Mouse (Mus musculus): ENCODE measurements around the gene Cdc34b. TPM values are rescaled to one million over a fixed set of nuclear protein-coding genes. Genes with fewer than 3 reads are reported as not detected.
"Not testable (repeated sequence)": the region's sequence is repeated elsewhere in the genome, so short reads cannot be mapped to it uniquely, and the experiment has no call there.

Cdc34b gene
- not detected for polyA plus RNA-seq (2017; shearing (Covaris generic))

DNA sequence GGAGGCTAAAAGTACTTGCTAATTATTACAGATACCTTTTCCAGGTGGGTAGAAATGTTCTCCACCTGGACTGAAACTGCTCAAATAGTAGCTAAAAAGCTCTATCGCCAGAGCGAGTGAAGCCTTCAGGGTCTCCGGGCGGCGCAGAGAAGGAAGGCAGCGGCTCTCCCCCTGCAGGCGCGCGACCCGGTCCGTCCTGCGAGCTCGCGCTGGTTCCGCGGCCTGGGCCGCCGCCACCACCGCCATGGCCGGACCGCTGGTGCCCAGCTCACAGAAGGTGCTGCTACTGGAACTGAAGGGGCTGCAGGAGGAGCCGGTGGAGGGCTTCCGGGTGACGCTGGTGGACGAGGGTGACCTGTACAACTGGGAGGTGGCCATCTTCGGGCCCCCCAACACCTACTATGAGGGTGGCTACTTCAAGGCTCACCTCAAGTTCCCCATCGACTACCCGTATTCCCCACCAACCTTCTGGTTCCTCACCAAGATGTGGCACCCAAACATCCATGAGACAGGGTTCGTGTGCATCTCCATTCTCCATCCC is at the start of gene Cdc34b:
Gene Cdc34b (plus strand): TSS at position 51 of the 541 bp plus-strand sequence.
- ATAC-seq = no peak

DNA sequence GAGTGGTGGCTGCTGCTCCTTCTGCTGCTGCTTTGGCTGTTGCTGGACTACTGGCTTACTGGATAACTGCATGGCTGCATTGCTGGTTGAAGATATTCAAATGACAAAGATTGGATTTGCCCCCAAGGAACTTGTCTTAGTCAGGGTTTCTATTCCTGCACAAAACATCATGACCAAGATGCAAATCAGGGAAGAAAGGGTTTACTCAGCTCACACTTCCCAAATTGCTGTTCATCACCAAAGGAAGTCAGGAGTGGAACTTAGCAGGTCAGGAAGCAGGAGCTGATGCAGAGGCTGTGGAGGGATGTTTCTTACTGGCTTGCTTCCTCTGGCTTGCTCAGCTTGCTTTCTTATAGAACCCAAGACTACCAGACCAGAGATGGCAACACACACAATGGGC is 49.1 kb upstream of the Cdc34b start:
- not testable (repeated sequence) for ATAC-seq

DNA sequence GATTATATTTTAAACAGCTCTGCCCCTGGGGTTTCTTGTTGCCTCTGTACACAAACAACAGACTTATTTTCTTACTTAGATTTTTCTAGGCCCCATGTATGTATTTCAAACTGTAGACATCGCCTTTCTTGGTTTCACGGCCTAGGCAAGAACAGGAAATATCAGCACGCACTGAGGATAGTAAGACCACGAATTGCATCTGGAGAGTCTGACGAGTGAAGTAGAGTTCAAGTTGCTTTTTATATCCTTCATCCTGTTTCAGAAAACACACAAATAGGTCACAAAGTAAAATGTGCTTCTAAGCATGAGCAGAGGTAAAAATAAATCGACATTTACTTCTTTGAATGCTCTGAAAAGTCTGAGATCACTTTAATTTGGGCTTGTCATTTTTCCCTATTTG is 46.1 kb upstream of the Cdc34b start:
- no peak for ATAC-seq

DNA sequence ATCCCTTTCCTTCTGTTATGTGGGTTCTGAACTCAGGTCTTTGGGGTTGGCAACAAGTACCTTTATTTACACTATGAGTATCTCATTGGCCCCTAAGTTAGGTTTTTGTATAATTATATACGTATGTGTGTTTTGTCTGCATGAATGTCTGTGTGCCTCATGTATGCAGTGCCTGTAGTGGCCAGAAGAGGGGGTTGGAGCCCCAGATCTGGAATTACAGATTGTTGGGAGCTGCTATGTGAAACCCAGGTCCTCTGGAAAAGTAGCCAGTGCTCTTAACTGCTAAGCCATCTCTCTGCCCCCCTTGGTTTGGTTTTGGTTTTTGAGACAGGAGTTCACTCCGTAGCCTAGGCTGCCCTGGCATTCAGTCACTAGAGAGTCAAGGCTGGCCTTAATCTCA is 44.4 kb upstream of the Cdc34b start:
- ATAC-seq = peak; percentile 15

DNA sequence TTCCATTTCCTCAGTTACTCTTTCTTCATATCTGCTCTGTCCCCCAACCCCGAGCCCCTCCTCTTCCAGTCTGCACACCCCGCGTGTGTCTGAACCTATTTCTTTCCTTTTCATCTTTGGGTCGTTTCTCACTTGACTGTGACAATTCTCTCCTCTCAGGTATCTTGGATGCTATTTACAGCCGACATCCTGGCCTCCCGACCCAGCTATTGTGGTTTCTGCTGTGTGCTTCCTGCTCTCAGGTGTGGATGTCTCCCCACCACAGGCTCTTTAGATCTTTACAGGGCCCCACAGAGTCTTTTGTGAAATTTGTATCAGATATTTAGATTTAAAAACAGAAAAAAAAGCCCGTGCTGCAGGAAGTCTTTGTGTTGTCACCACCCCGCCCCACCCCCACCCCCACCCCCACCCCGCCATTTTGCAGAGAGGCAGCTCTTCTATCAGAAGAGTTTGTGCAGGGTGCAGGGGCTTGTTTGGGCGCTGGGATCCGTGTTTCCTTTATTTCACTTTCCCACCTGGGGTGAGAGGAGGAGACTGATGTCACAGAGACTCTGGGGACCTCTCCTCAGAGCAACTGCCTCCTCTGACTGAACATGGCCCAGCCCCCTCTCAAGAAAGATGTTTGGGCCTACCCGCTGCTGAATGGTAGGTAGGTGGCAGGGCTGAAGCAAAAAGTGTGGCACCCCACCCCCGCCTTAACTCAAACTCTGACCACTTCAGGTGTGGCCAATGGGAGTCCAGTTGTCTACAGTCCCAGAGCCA is 43.7 kb upstream of the Cdc34b start:
- ATAC-seq = peak; percentile 94

DNA sequence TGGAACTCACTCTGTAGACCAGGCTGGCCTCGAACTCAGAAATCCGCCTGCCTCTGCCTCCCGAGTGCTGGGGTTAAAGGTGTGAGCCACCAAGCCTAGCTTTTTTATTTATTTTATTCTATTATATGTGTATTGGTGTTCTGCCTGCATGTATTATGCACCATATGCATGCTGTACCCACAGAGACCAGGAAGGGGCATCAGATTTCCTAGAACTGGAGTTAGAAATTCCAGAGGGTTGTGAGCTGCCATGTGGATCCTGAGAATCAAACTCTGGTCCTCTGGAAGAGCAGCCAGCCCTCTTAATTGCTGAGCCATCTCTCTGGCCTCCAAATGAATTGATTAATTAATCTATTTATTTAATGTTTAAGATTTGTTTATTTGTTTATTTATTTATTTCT is 42.2 kb upstream of the Cdc34b start:
- no peak for ATAC-seq

DNA sequence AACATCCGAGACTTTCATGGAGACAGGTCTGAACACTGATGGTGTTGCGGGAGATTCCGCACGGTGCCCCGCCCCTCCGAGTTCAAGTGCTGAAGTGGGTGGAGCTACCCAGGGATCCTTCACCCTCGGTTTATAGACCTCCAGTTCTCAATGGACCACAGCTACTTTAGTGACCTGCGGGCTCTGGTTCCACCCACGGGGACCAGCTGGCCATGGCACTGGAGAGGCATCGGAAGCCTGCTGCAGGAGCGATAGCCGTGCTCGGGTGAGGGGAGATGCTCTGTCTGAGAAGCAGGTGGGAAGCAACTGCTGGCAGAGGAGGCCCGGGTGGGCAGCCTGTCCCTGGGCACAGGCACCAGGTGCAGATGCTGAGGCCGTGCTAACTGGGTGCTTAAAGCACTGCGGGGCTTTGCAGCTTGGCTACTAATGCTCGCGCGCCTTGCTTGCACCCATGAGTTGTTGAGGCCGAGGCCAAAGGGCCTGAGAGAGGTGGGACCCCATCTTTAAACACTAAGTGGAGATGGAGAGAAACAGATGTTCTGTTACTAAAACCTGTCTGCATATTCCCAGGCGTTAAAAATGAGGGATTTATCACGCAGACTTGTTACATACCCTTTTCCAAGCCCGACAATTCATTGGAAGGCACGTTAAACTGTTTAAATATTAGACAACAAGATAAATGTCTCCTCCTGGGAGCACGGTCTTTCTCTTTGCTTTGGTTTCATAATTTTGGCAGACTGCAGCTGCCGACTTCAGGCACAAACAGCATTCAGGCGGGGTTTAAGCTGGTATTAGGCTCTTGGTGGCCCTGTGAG is 40.0 kb upstream of the Cdc34b start:
- ATAC-seq = no peak

DNA sequence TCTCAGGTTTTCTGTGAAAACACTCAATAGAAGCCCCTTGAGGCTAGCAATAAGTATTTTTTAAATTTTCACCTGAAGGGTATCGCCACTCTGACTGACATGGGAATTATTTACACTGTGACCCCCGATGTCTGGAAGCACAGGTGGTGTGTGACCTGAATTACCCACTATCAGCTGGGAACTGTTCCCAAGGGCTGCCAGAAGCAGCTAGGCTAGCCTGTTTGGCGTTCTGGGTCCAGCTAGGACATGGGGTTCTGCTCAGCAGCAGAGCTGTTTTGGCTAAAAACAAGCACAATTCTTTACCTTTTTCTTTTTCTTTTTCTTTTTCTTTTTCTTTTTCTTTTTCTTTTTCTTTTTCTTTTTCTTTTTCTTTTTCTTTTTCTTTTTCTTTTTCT is 39.4 kb upstream of the Cdc34b start:
- no peak for ATAC-seq

DNA sequence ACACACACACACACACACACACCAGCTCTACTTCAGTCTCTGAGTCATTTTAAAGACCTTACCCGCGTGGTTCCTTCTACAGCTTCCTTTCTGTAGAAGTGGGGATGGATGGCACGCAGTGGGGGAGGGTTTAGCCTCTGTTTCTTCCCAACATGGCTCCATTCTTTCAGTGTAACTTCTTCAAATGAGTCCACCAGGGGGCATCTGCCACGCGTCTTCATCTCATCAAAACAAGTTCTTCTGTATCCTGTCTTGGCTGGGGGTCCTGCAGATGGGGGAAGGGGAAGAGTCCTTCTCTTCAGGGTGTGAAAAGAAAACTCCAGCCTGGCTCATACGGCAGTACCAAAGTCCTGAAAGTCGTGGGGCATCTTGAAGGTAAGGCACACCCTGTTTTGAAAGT is 37.6 kb upstream of the Cdc34b start:
- no peak for ATAC-seq

DNA sequence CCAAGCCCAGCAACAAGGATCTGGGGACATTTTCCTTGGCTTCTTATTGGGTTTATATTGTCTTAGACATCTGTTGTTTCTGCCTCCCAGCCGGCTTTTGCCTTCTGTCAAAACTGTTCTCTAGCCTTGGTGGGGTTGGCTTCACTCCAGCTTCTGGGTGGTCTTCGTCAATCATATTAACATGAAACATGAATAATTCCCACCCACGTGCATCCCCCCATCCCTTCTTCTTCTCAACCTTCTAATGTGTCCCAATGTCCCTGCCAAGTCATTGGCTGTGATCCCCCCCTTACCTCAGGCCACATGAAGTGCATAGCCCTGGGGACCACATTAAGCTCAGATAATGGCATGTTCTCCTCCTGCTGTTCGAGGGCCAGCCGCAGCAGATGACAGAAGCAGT is 37.1 kb upstream of the Cdc34b start, which contains the start of gene Gm11541:
Gene Gm11541 (minus strand): TSS at position 28 of the 400 bp plus-strand sequence.
- no peak for ATAC-seq

DNA sequence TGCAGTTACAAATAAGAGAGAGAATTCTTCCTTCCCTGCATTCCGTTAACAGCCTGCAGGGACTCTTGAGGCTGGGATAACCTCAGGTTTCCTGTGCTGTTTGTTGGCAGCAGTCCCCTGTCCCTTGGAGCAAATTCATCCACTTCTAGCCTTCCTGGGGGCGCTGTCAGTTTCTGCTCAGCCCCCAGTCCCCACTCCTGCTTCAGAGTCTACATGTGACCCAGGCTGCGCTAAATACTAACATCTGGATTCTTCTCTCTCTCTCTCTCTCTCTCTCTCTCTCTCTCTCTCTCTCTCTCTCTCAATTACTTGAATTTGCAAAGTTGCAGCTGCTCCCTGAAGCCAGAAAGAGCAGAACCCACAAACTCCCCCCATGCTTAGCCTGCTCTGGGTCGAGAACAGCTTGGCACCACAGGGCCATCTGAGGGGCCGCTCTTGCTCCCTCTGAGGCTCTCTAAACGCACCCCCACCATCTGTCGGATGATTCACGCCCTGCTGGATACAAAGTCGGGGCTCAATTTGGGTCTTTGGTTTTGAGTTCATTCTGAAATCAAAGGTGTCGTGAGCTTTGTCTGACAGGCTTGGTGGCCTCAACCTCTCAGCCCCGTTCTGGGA is 28.2 kb upstream of the Cdc34b start:
- ATAC-seq = no peak

DNA sequence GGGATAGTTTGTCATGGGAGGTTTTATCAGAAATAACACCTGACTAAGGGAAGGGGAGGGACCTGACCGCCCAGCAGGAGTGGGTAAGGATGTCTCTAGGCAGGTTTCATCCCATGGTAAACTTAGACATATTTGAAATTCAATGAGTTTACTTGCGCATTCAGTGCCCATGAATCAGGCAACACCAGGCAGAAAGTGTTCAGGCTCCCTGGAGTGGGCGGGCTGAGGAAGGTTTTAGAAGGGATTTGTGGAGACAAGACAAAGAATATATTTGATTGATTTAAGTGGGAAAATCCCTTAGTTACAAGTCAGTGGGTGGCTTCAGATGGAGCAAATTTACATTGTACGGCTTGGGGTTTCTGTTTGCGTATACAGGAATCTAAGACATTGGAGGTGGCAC is 26.0 kb upstream of the Cdc34b start:
- ATAC-seq = no peak

DNA sequence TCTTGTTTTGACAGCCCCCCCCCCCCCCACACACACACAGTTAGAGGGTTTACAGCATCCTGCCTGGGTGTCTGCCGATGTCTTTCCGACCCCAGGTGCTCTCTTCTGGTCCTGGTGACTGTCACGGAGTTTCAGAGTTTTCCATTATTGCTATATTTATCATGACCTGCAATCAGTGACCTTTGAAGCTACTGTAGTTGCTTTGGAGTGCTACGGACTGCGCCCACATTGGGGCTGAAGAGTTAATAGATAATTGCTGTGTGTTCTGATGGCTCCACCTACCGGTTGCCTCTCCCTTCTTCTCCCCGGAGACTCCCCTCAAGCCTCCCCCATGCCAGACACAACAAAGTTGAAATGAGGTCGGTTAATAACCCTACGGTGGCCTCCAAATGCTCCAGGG is 24.8 kb upstream of the Cdc34b start:
- ATAC-seq = peak; percentile 73

DNA sequence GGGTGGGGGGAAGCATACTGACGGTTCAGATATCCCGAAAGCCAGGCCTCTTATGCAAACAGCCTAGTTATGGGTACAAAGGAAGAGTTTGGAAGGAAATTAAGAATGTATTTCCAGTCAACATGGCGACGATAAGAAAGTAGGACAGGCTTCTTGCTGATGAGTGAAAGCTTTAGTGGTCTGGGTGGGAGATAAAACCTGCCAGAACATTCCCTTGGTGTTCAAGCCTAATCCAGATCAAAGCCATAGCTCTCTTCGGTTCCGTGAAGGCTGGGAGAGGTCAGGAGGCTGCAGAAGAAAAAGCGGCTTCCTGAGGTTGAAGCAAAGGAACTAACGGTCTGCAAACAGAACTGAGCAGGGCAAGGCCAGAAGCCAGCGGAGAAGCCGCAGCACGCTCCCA is 24.3 kb upstream of the Cdc34b start:
- ATAC-seq = no peak

DNA sequence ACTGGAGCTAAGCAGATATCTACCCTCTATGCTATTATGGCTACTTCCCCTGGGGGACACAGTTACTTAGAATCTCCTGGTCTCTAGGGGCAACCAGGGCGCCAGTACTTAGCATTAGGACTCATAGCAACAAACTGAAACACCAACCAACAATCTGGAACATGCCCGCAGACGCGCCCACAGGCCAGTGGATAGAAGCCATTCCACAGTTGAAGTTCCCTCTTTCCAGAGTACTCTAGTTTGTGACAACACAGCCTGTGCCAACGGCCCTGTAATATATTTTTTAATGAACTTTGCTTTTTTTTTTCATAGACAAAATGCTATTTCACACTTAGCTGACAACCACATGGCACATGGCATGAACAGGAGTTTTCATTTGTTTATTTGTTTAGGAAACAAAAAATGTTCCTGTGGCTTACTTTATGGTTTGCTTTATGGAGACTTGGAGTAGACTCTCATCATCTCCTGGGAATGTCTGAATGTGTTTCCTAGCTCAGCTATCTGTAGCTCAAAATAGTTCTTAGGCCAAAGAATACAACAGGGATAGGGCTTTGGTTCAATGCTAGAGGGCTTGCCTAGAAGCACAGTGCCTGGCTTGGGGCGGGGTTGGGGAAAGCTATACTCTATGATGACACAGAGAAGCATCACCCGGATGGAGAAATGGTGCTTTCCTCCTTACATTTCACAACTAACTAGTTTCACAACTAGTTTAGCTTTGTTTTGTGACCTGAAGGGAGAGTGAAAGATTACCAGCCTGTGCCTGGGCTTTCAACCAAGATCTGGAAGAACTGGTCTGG is 23.3 kb upstream of the Cdc34b start:
- ATAC-seq = no peak

DNA sequence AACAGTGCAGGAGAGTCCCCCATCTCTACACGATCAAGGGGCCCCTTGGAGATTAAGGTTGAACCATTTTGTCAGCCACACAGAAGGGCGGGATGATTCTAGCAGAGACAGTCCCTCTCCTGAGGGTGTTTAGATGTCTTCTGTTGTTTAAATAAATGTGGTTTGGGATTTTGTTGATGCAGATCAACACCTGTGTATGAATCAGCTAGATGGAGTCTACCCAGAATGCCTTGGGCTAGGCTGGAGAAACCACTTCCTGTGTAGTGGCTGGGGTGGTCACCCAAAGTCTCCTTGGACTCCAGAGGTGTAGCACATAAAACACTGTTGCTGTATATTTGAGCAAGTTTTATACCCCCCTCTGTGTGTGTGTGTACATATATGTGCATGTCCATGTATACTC is 22.4 kb upstream of the Cdc34b start:
- no peak for ATAC-seq

DNA sequence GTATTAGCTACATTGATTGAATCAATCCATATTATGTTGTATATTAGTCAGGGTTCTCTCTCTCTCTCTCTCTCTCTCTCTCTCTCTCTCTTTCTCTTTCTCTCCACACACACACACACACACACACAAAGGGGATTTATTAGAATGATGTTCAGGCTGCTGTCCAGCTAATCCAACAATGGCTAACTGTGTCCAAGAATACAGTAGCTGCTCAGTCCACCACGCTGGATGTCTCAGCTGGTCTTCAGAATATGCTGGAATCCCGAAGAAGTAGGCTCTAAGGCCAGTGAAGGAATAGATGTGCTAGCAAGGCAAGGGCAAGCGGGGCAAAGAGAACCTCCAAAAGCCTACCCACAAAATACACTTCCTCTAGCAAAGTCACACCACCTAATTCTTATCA is 14.3 kb upstream of the Cdc34b start:
- no peak for ATAC-seq

DNA sequence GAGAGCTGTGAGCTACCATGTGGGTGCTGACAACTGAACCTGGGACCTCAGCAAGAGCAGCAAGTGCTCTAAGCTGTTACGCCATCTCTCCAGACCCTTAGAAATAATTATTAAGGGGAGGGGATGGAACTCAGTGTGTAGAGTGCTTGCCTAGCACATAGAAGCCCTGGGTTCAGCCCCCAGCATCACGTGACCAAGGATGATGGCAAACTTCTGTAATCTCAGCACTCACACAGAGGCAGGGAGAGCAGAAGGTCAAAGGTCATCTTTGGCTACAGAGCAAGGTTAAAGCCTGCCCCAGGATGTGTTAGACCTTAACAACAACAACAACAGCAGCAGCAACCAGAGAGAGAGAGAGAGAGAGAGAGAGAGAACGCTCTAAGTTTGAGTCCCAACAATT is 13.0 kb upstream of the Cdc34b start:
- ATAC-seq = no peak

DNA sequence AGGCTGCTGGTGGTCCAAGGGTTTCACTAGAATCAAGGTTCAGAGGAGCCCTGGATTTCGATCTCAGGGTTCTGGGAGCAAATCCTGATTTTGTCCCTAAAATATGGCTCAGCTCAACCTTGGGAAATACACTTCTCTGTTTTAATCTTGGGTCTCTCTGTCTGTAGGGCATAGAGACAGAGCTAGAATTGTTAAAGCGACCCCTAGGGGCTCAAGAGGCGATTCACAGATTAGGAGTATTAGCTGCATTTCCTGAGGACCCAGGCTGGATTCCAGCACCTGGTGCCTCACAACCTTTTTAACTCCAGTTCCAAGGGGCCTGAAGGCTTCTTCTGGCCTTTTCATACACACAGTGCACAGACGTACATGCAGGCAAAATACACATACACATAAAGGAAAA is 12.0 kb upstream of the Cdc34b start:
- no peak for ATAC-seq

DNA sequence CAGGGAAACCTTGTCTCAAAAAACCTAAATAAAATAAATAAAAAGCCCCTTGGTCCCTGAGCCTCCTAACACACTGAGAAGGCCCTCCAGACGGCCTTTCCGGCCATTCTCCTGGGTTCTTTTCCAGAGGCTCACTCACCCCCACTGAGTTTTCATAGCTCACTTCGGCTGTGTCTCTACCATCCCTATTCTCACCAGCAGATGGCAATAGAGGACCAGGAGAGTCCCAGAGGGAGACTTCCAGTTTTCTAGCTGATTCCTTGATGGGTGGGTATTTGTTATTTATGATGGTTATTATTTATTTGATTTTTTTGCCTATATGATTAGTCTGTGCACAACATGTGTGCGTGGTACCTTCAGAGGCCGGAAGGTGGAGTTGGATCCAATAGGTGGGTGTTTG is 11.3 kb upstream of the Cdc34b start:
- no peak for ATAC-seq

DNA sequence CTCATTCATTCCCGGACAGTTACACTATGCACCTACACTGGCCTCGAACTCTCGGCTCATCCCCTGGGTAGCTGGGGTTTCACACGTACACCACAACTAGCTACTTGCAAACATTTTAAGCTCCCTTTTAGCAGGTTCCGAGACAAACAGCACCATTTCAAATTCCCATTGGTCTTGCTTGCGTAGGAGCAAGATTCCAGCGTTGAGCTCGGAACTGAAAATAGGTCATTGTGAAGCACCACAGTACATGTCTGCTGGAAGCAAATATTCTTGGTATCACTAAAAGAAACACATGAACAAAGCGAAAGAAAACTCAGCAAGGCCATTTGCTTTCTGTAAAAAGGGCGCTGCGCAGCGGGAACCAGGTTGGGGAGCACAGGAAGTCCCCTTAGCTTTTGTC is 10.4 kb upstream of the Cdc34b start:
- ATAC-seq = no peak

DNA sequence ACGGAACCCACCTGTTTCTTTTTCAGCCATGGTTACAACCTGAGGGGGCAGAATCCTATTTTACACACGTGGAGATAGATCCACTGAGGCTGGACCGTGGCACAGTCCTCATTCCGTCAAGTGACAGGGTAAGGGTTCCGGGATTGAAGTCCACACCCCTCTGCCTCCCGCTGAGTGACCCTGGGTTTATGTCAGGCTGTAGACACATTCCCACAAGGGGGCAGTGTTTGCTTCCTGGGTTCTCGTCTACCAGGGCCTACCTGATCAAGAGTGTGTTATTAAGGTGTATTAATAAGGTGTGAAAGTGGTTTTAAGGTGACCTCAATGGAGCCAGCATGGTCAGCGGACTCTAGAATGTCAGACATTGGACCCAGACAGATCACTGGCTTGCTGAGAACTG is 8.8 kb upstream of the Cdc34b start:
- no peak for ATAC-seq

DNA sequence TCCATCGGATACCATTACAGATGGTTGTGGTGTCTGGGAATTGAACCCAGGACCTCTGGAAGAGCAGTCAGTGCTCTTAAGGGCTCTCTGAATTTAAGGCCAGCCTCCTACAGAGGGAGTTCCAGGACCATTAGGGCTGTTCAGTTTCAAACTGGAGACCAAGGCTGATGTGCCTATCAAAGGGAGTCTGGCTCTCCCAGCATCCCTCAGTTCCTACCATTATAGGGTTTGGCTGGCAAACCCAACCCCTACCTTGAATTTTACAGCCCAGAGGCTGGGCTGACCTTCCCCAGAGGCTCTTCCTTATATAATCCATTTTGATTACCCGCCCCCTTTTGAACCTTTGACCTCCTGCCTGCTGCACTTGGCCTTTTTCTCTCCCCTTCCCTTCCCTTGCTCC is 5.8 kb upstream of the Cdc34b start:
- ATAC-seq = no peak

Data from CD4-positive, CD25-positive, alpha-beta regulatory T cell, adult 4 months (primary cell).